Mouse (Mus musculus) lung, adult 2 months (tissue): ENCODE data around the gene Kctd21.

Experiments used
- CTCF ChIP-seq: fragments of 200-500 bp; IDR thresholded peaks from 2 replicates; pipeline ENCODE4 v1.5.1; 2011; ENCODE audit warnings: mild to moderate bottlenecking, low read length, control low read depth; ENCODE audit not compliant: insufficient read depth
- POLR2A ChIP-seq: fragments of 200-500 bp; IDR thresholded peaks from 2 replicates; pipeline ENCODE4 v1.6.1; 2011; ENCODE audit warnings: low read depth, mild to moderate bottlenecking, control low read depth, low read length, borderline replicate concordance; ENCODE audit errors: extremely low read depth

- TF ChIP-seq CTCF (no peak), POLR2A (no peak)
Observed at GRCm38 (mm10) chr7:97375101-97375500, 43.0 kb downstream of the Kctd21 start.
